Mouse (Mus musculus) T-helper 1 cell (primary cell): ENCODE measurements at regions not wholly inside any gene's neighbourhood (a gene's known extent, or its start where the extent isn't known, plus 50 kb on each side); places are given as distances from the start of the nearest gene placed in this dataset.

Source experiments
- in situ Hi-C: fragments of 300-600 bp; cut with MboI, MseI; formaldehyde crosslinking; loops from one replicate; pipeline ENCODE4 v1.15.1; 2025; ENCODE audit warnings: high pct_unique_total_duplicates

DNA sequence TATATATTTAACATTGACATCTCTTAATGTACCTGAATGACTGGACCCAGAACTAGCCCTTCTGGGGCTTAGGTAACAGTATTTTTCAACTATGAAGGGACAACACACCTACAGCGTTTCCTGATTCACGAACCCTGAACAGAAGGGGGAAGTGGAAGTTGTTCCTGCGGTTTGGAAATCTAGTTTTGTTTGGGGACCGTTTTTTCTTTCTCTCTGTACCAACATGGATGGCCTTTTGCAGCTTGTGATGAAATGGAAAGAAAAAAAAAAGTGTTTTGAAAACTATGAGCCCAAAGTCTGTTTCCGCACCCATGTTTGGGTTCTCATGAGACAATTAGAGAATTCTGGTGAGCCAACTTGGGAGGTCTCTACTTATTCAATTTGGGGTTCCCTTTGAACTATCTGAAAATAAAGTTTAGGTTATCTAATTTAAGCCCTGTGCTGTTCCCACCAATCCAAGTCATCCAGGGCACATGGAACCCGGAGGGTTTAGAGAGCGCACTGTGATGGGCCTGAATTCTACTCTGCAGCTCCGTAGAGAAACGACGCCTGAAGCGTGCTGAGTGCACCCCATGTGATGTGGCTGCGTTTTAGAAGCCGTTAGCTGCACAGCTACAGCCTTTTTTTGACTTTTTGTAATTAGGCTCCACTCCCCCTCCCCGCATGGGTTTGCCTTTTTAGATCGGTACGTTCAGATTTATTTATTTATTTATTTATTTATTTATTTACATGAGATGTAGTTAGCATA is 137.0 kb upstream of the Rapgef5 start:
- in situ Hi-C loops, result no loop called here

DNA sequence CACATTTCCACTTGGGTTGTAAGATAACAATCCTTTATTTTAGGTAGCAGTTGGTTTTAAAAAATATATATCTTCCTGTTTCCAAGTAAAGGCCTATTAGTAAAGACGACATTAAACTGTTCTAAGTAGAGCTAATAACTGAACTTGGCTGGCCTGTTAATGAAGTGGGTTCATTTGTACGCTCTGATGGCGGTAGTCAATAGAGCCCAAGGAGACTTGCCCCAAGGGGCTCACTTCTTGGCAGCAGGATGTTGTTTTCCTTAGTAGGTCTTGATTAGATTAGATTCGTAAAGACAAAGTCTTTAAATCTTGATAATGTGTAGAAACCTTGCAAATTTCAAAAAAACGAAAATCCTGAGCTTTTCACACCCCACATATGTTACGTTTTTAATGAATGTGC is 135.4 kb upstream of the Rapgef5 start:
- in situ Hi-C loops, result loop anchor here (10.0 kb wide), 1 partner anchor 1084 kb away; no protein-coding TSS in a partner anchor

- in situ Hi-C loops, result loop anchor here (10.0 kb wide), 1 partner anchor 1082 kb away; no protein-coding TSS in a partner anchor
Measured at GRCm38 (mm10) chr12:117382727-117383126, 133.6 kb upstream of the Rapgef5 start.

- in situ Hi-C loops, result loop anchor here (10.0 kb wide), 1 partner anchor 1080 kb away; no protein-coding TSS in a partner anchor
Measured at GRCm38 (mm10) chr12:117385072-117385666, 131.1 kb upstream of the Rapgef5 start.

- in situ Hi-C loops, result loop anchor here (10.0 kb wide), 1 partner anchor 1079 kb away; no protein-coding TSS in a partner anchor
Measured at GRCm38 (mm10) chr12:117385697-117386096, 130.6 kb upstream of the Rapgef5 start.

DNA sequence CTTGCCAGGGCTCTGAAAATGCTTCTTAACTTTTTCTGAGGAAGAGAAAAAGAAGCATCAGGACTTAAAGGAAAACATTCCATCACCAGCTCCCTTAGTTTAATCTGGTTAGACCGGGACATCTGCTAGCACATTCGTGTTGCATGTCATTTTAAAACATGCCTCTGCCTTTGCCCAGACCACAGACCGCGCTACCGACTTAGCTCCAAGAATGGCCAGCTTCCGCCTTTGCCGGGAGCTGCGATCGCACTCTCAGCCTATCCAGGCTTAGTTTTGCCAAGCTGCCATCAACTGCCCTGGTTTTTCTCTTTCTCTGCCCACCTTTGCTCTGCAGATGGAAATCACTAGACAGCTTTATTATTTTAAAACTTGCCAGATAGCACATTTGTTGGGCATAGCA is 129.3 kb upstream of the Rapgef5 start:
- in situ Hi-C loops, result loop anchor here (10.0 kb wide), 1 partner anchor 1078 kb away; no protein-coding TSS in a partner anchor

DNA sequence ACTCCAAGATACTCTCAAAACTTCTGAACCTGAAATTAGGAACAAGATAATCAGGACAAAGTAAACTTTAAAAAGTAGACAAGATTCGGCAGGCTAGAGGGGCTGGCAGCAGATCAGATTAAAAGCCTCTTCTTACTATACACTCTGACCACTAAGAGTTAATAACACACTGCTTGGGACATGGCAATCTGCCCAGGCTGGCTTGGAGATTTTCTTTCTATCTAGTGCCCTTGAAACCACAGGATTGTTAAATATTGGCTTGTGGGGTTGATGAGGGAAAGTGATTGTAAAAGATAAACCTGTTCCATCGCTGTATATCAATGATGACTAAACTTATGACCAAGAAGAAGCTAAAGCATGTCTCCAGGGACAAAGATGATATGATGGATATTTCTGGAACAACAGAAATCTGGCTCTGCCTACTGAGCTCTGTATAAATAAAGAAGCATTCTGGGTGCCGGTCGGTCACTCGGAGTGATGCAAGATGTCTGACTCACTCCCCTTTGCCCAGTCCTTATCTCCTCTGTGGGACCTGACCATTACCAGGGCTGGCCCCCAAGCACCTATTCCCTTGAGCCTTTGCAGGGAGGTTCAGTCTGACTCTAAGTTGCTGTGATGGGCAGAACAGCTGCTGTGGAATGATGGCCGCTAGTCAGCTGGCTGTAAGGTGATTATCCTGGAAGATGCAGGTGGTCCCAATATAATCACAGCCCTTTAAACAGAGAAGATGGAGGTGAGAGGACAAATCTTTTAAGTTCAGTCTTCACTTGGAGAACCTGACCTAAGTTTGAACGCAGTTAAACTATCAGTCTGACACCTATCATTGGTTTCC is 126.5 kb upstream of the Rapgef5 start:
- in situ Hi-C loops, result loop anchor here (10.0 kb wide), 1 partner anchor 1075 kb away; no protein-coding TSS in a partner anchor

- in situ Hi-C loops, result no loop called here
Measured at GRCm38 (mm10) chr12:117397512-117397911, 118.8 kb upstream of the Rapgef5 start.

DNA sequence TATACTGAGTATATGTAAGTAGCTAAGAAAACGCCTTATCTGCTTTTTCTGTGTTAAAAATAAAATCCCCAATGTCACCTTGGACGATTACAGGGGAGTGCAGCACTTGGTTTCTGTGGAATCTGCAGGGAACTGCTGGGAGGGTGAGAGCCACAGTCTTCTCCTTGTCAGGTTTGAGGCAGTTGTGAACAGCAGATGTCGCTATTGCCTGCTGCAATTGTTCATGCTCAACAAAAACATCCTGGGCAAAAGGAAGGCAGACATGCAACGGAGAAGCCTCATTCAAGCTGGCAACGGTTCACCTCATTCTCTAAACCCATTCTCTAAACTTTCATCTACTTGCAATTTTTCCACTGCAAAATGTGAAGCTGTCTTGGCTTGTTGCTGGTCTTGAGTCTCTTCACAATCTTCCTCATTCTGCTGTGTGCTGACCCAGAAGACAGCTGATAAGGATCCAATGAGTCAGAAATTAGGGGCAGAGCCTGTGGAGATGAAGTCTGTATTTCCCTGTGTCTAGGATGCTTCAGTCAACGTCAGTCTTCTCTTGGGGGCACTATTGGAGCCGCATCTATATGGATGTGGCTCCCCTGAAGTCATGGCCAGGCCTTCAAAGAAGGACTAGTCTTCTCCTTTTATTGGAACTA is 112.6 kb upstream of the Rapgef5 start:
- in situ Hi-C loops, result loop anchor here (5.0 kb wide), 1 partner anchor 359 kb away; no protein-coding TSS in a partner anchor

GRCm38 (mm10) chr12:117404157-117404752 is 112.0 kb upstream of the Rapgef5 start:
- in situ Hi-C loops, result loop anchor here (5.0 kb wide), 1 partner anchor 358 kb away; no protein-coding TSS in a partner anchor

DNA sequence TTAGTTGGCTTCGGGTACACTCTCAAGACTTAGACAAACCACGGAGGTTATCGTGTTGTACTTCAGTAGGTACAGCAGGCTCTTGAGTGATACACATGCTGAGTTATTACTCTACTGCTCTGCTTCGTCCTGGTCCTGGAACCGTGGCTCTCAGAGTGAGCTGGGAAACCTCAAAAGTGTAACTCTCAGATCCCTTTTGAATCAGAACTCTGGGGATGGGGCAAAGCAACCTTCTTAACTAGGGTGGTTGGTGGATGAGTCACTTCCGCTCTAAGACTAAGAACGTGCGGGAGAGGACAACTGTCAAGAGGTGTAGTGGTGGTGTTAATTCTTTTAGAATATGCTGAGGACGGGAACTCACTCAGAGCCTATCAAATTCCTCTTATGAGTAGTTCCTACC is 109.4 kb upstream of the Rapgef5 start:
- in situ Hi-C loops, result no loop called here

DNA sequence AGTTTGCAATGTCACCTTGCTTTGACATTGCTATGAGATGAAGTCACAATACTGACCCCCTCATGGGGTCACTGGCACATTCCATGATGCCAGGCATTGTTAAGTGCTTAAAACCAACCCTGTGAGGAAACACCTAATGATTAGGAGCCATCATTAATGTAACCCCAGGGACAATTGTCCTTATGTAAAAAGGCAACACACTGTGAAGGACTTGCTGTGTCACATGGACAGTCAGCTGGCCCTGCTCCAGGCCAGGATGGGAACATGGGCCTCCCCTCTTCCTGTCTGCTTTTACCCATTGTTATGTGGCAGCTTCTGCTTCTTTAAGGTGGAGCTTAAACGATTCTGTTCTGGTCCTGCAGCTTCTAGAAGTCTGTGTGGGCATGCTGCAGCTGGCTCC is 105.7 kb upstream of the Rapgef5 start:
- in situ Hi-C loops, result no loop called here

DNA sequence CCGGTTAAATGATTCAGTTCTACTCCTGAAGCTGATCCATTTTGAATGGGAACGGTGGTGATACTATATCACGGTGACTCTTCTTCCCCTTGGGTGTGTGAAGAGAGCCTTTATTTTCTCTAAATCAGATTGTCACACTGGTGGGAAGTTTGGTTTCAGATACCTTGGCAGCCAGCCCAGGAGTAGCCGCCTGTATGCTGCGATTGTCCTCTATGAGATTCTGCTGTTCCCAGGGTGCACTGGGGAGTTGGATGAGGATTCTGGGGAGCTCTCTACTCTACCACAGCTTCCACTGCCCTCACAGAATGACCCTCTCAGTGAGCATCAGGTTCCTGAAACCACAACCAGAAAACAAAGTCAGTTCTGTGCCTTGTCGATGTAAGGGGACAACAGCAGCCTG is 104.0 kb upstream of the Rapgef5 start:
- in situ Hi-C loops, result no loop called here

DNA sequence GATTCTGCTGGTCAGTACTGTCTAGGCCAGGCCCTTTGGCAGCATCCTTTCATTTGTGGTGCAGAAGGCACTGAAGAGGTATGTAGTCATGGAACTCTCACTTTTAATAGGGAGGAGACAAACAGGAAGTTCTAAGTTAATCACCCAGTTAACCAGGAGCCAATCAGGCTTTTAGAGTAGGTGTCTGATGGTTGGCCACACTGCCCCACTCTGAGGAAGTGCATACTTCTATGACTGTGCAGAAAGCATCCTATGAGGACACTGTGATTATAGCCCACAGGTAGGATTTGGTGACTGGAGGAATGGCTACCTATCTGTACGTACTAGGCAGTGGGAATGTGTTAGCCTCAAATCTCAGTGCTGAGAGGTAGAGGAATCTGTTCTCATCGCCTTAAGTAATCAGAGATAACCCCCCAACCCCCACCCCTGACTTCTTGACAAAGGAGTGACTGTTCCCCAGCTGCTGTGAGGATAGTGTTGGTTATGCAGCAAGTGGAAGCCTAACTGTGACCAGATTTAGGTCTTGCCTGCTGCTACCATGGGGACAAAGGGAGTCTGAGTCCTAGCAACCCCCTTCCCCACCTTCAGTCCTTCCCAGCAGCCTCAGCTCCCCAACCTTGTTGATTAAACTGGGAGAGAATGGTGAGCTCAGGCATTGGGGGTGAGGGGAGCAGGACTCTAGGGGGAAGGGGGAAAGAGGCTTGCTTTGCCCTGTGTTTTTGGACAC is 103.3 kb upstream of the Rapgef5 start:
- in situ Hi-C loops, result no loop called here

DNA sequence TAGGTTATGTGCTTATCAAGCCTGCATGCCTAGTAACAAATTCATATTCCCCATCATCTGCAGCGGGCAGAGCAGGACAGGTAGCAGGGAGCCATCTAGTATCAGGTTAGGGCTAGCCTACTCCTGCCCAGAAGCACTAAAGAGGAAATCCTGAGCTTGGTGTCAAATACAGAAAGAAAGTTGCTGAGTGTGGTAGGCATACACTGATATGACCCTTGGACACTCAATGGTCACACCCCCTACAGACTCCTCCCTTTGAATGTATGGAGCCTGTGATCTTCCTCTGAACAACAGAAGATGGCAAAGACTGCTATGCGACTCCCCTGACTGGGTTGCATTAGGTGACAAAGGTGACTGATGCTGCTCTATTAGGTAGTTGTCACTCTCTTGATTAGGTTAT is 102.3 kb upstream of the Rapgef5 start:
- in situ Hi-C loops, result no loop called here

DNA sequence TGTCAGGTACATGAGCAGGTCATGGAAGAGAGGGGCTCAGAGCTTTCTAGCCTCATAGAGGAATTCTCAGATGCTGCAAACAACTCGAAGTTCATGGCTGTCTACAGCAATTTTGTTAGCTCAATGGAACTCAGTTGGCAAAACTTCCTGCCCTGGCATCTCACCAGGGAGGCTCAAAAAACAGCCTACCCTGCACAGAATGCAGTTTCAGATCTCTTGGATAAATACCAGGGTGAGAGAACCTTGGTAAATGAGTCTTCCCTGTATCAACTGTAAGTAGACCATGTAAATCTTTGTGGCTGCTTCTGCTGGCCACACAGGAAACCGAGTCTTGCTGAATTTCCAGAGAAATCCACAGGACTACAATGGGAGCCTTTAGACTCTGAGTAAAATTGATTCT is 101.1 kb upstream of the Rapgef5 start:
- in situ Hi-C loops, result no loop called here

DNA sequence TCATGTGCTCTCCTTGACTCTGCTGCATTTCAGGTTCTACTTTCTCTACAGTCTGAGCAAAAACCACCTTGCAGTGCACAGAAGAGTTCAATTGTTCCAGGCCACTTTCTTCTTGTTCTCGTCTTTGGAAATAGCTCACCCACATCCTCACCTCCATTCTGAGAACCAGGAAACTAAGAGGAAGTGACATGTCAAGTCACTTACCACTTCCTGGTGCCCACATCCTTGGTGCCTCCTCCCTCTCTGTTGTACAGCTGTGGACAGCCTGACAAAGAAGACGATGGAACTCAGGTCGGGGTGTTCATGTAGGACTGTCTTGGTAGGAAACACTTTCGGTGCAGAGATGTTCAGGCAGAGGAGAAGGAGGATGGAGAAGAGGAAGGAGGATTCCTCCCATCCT is 98.3 kb upstream of the Rapgef5 start:
- in situ Hi-C loops, result no loop called here

DNA sequence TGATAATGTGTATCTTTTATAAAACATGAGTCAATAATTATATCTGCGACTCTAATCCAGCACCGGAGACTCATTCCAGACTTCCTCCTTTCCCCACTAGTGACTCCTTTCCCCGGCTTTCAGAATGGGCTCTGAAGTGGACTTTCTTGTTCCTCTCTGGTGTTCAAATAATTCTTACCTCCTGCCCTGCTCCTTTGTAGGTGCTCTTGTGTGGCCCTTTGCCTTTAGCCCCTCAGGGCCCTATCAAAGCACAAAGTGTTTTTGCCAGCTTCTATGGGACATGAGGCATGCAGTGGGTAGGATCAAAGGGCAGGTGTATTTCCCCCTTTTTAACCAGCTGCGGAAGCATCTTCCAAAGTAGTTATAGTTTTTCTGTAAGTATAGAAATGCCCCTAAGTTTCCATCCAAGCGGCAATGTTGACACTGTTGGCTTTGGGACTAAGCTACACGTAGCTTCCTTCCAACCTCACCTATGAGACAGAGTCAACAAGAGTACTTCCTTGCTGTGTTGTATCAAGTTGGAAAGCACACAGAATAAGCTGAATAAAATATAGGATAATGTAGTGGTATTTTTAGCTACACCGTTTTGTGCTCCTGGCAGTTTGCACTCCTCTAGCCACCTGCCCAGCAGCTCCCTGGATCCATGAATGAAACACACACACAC is 93.8 kb upstream of the Rapgef5 start:
- in situ Hi-C loops, result no loop called here

GRCm38 (mm10) chr12:117425363-117426031 is 90.8 kb upstream of the Rapgef5 start:
- in situ Hi-C loops, result no loop called here
